Mouse (Mus musculus) cerebellum, adult 9-10 months (tissue): ENCODE measurements around the gene Hspa1a.
"Not testable (repeated sequence)": the region's sequence is repeated elsewhere in the genome, so short reads cannot be mapped to it uniquely, and the experiment has no call there.

Source experiments
- DNase-seq: peaks from one replicate; pipeline ENCODE4 v3.0.0; 2022

The Hspa1a gene

GRCm38 (mm10) chr17:34972069-34972749, at the start of gene Hspa1a, which contains the start of gene Hspa1l:
Gene Hspa1a (minus strand): TSS chr17:34972156.
Gene Hspa1l (plus strand): TSS chr17:34972703.
- peak; percentile 87 for DNase-seq

GRCm38 (mm10) chr17:35021163-35021808, 49.3 kb upstream of the Hspa1a start:
- peak; percentile 92 for DNase-seq

- DNase-seq: peak; percentile 43
These were observed 48.6 kb upstream of the Hspa1a start for GRCm38 (mm10) chr17:35020551-35020950.

- no peak for DNase-seq
These were observed 47.9 kb upstream of the Hspa1a start for GRCm38 (mm10) chr17:35019894-35020293.

- no peak for DNase-seq
These were observed 46.2 kb upstream of the Hspa1a start for GRCm38 (mm10) chr17:35018171-35018570.

- peak; percentile 45 for DNase-seq
These were observed 45.7 kb upstream of the Hspa1a start for GRCm38 (mm10) chr17:35017706-35018030.

- DNase-seq: peak; percentile 51
These were observed 45.1 kb upstream of the Hspa1a start for GRCm38 (mm10) chr17:35016791-35017705.

- DNase-seq: peak; percentile 82
These were observed 44.4 kb upstream of the Hspa1a start, which contains the start of gene Vwa7 for GRCm38 (mm10) chr17:35016376-35016775. Gene Vwa7 (plus strand): TSS chr17:35016579.

- peak; percentile 39 for DNase-seq
These were observed 43.3 kb upstream of the Hspa1a start for GRCm38 (mm10) chr17:35015296-35015695.

- DNase-seq: no peak
These were observed 41.3 kb upstream of the Hspa1a start for GRCm38 (mm10) chr17:35013221-35013620.

- DNase-seq: no peak
These were observed 40.5 kb upstream of the Hspa1a start for GRCm38 (mm10) chr17:35012430-35012829.

- no peak for DNase-seq
These were observed 39.5 kb upstream of the Hspa1a start for GRCm38 (mm10) chr17:35011440-35011839.

GRCm38 (mm10) chr17:35009586-35009985, 37.6 kb upstream of the Hspa1a start:
- peak; percentile 91 for DNase-seq

- no peak for DNase-seq
These were observed 35.5 kb upstream of the Hspa1a start for GRCm38 (mm10) chr17:35007387-35007991.

- not testable (repeated sequence) for DNase-seq
These were observed 33.9 kb upstream of the Hspa1a start for GRCm38 (mm10) chr17:35005902-35006301.

GRCm38 (mm10) chr17:35005158-35005557, 33.2 kb upstream of the Hspa1a start:
- DNase-seq: peak; percentile 35

GRCm38 (mm10) chr17:35004075-35004717, 32.2 kb upstream of the Hspa1a start:
- DNase-seq: no peak

- no peak for DNase-seq
These were observed 31.3 kb upstream of the Hspa1a start for GRCm38 (mm10) chr17:35003022-35003838.

GRCm38 (mm10) chr17:35002153-35002865, 30.4 kb upstream of the Hspa1a start:
- peak; percentile 45 for DNase-seq

GRCm38 (mm10) chr17:35001452-35002152, 29.6 kb upstream of the Hspa1a start:
- DNase-seq: no peak
